Mouse (Mus musculus) Patski (cell line): ENCODE data around the gene Plscr4. TPM values are rescaled to one million over a fixed set of nuclear protein-coding genes. Genes with fewer than 3 reads are reported as not detected.
A peak's percentile ranks its signal among the peaks of the same experiment; 100 is the strongest.

ENCODE experiments used
- ATAC-seq: fragments of 100-300 bp; one replicate; pipeline ENCODE4 v1.8.0; 2021
- CTCF ChIA-PET: fragments of 350-600 bp; sonication (Branson Sonifier 250); formaldehyde crosslinking; loops from one replicate; lab custom pipeline; 2022; ENCODE audit warnings: inconsistent platforms; lab: Charles Lee
- POLR2A ChIA-PET: fragments of 350-600 bp; sonication (Branson Sonifier 250); formaldehyde crosslinking; loops from one replicate; lab custom pipeline; 2022; ENCODE audit warnings: antibody characterized with exemption, inconsistent platforms; lab: Charles Lee
- DNase-seq: peaks from one replicate; pipeline ENCODE4 v3.0.0-alpha.2; 2011; ENCODE audit warnings: low read depth, low spot score
- H3K27me3 ChIP-seq: fragments of 371-371 bp; one replicate; pipeline ENCODE4 v1.5.1; 2021
- CTCF ChIP-seq: fragments of 100-300 bp; IDR thresholded peaks from one replicate; pipeline ENCODE4 v1.5.1; 2021
- in situ Hi-C: fragments of 300-500 bp; cut with MboI; formaldehyde crosslinking; loops from 3 replicates; pipeline ENCODE4 v1.11.1; 2018; ENCODE audit warnings: low pct_unique_long_range_greater_than_20kb, mixed read lengths
- polyA plus RNA-seq: library from polyadenylated mRNA; unstranded; gene quantifications from one replicate; pipeline ENCODE4 v1.2.3, GENCODE M21; 2021

Gene Plscr4
- polyA plus RNA-seq, 1 experiment from 2014 or later = 2.3 TPM

DNA sequence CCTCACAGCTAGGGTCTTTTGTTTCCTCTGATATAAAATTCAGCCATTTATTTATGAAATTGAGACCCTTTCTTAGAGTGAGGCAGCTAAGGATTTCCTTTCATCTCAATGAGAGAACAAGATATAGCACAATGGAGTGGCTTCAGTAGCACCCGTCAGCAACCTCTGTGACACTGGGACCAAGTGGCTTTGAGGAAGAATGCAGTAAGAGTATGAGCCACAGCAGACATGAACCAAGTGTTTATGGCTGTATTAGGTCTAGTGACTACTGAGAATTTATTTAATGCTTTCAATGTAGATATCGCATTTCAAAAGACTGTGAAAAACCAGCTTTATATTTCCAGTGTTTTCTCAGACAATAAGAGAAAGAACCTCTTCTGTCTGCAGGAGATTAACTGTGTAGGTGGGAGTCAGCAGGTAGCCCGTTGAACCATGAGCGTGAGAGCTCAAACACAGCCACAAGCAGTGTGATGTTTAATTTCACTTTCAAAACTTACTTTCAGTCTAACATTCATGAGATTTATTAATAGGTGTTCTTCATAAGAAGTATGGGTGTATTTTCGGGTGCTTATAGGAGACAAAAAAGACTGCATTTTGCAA, 15.2 kb downstream of the Plscr4 start:
- no peak for TF ChIP-seq CTCF
- ATAC-seq = no peak
- no peaks in the 10 kb centered on the region for H3K27me3 ChIP-seq
- ChIA-PET POLR2A (no interaction called here), CTCF (interaction anchor here (1.4 kb wide), 1 partner anchor 9 kb away, joined by 3 read pairs; no protein-coding TSS in a partner anchor)
- no peak for DNase-seq
- in situ Hi-C loops = no loop called here

DNA sequence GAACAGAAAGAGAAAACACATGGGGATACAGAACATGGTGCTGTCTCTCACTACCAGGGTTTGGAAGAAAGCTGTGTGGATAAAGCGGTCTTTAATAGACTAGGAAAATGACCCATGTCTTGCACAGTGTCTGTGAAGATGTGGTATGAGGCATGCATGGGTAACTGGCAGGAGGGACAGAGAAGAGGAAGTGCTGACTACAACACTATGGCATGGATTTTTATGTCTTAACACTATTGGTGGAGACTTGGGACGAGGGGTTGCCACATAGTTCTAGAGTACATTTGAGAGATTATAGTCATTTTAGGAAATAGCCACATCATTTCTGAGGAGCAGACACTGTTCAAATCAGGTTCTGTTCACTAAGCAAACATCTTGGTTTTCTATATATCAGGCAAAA, 16.0 kb downstream of the Plscr4 start:
- H3K27me3 ChIP-seq = no peaks in the 10 kb centered on the region
- POLR2A ChIA-PET = no interaction called here
- no peak for TF ChIP-seq CTCF
- in situ Hi-C loops = no loop called here
- DNase-seq (no peak), ATAC-seq (no peak)
- CTCF ChIA-PET = interaction anchor here (1.4 kb wide), 1 partner anchor 10 kb away, joined by 3 read pairs; no protein-coding TSS in a partner anchor

GRCm38 (mm10) chr9:92474244-92474643, 17.1 kb downstream of the Plscr4 start:
- DNase-seq (no peak), ATAC-seq (no peak)
- in situ Hi-C loops = no loop called here
- H3K27me3 ChIP-seq = no peaks in the 10 kb centered on the region
- ChIA-PET POLR2A (no interaction called here), CTCF (no interaction called here)
- no peak for TF ChIP-seq CTCF

- in situ Hi-C loops = no loop called here
- ATAC-seq (no peak), DNase-seq (no peak)
- POLR2A ChIA-PET = no interaction called here
- no peaks in the 10 kb centered on the region for H3K27me3 ChIP-seq
- no peak for TF ChIP-seq CTCF
- CTCF ChIA-PET = no interaction called here
These were observed 24.5 kb downstream of the Plscr4 start for GRCm38 (mm10) chr9:92481663-92482062.

GRCm38 (mm10) chr9:92482551-92482950, 25.4 kb downstream of the Plscr4 start:
- ATAC-seq = no peak
- in situ Hi-C loops = no loop called here

GRCm38 (mm10) chr9:92484710-92485267, 27.6 kb downstream of the Plscr4 start:
- ATAC-seq (no peak), DNase-seq (no peak)
- H3K27me3 ChIP-seq = no peaks in the 10 kb centered on the region
- CTCF ChIA-PET = no interaction called here
- in situ Hi-C loops = no loop called here
- POLR2A ChIA-PET = no interaction called here
- no peak for TF ChIP-seq CTCF

More at GRCm38 (mm10) chr9:92482551-92482950, 25.4 kb downstream of the Plscr4 start:
- H3K27me3 ChIP-seq = no peaks in the 10 kb centered on the region
- no peak for TF ChIP-seq CTCF
- no peak for DNase-seq
- POLR2A ChIA-PET = no interaction called here
- CTCF ChIA-PET = no interaction called here

DNA sequence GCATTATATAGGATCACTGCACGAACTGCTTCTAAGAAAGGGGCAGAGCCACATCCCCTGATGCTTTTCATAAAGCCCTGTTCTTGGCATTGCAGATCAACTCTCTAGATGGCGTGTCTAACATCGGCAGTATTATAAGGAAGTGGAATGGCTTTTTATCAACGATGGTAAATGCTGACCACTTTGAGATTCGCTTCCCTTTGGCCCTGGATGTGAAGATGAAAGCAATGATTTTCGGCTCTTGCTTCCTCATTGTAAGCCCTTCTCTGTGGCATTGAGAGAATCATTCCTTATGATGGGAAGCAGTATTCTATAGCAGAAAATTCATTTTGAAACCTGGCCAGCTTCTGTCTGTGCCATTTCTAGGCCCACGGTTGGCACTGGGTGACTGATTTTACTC, 32.7 kb downstream of the Plscr4 start:
- no peaks in the 10 kb centered on the region for H3K27me3 ChIP-seq
- ChIA-PET POLR2A (interaction anchor here (0.5 kb wide), 1 partner anchor 240 kb away, joined by 3 read pairs; the partner anchor contains the start of gene Plscr1), CTCF (no interaction called here)
- ATAC-seq (no peak), DNase-seq (no peak)
- in situ Hi-C loops = no loop called here
- TF ChIP-seq CTCF = no peak

- CTCF ChIA-PET = no interaction called here
- DNase-seq = no peak
- POLR2A ChIA-PET = interaction anchor here (0.5 kb wide), 1 partner anchor 241 kb away, joined by 3 read pairs; the partner anchor contains the start of gene Plscr1
- H3K27me3 ChIP-seq = no peaks in the 10 kb centered on the region
- no peak for TF ChIP-seq CTCF
- in situ Hi-C loops = no loop called here
- no peak for ATAC-seq
These were observed 33.1 kb downstream of the Plscr4 start for GRCm38 (mm10) chr9:92490319-92490718.

DNA sequence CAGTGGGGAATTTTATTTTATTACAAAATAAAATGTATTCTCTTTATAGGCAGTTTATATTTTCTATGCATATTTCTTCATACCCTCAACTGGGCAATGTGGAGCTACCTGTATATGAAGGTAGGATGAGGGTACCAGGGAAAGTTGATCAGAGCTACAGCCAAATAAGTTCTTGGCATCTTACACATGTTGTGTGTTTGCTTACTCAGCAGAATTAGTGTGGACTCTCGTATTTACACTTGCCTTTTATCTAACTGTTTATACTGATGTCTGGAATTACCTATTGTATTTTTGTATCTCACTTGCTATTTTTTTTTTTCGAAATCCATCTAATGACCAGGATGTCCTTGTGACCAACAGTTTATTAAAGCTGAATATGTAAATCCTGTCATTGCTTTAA, 34.1 kb downstream of the Plscr4 start:
- no peaks in the 10 kb centered on the region for H3K27me3 ChIP-seq
- ATAC-seq = no peak
- DNase-seq = no peak
- POLR2A ChIA-PET = no interaction called here
- CTCF ChIA-PET = interaction anchor here (1.2 kb wide), 1 partner anchor 16 kb away, joined by 3 read pairs; no protein-coding TSS in a partner anchor
- in situ Hi-C loops = no loop called here
- no peak for TF ChIP-seq CTCF

DNA sequence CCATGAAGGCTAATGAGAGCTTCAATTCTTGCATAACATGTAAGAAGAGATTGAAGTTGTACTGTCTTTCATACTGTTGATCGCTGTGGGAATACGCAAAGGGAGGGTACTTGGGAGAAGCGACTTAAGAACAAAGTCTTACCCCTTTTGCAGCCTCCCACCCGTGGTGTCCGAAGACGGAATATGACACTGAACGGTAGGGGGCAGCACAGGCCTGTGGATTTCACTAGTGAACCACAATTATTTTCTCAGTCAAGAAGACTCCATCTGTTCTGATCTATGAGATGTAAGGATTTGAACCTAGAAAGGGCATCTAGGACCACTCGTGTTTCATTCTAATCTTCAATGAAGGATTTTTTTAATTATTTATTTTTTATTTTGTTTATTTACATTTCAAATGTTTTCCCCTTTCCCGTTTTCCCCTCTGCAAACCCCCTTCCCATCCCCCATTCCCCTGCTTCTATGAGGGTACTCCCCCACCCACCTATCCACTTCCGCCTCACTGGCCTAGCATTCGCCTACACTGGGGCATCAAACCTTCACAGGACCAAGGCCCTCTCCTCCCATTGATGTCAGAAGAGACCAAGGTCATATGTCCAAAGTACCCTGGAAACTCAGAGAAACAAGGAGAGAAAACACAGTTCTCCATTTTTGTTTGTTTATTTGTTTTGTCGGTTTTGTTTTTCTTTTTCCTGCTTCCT, 42.7 kb downstream of the Plscr4 start:
- DNase-seq (peak; percentile 19), ATAC-seq (peak; percentile 89)
- H3K27me3 ChIP-seq = no peaks in the 10 kb centered on the region
- TF ChIP-seq CTCF = peak; percentile 79
- ChIA-PET CTCF (interaction anchor here (0.7 to 1.3 kb wide), 12 partner anchors 11 to 378 kb away, joined by 3 to 6 read pairs (median 4); no protein-coding TSS in a partner anchor), POLR2A (no interaction called here)
- in situ Hi-C loops = loop anchor here (5.0 to 10.0 kb wide), 2 partner anchors 112 to 385 kb away; no protein-coding TSS in a partner anchor
